Mouse (Mus musculus) neural tube, embryonic 13.5 days (tissue): ENCODE results near the gene Gemin6. TPM values are rescaled to one million over a fixed set of nuclear protein-coding genes. Genes with fewer than 3 reads are reported as not detected.
"Not testable (repeated sequence)": the region's sequence is repeated elsewhere in the genome, so short reads cannot be mapped to it uniquely, and the experiment has no call there.

Experiments
- ATAC-seq: fragments of 200-750 bp; cut with Nextera tagmentation; 2 replicates; pipeline ENCODE4 v1.8.0; 2017; ENCODE audit warnings: low read depth, mild to moderate bottlenecking, moderate TSS enrichment, moderate library complexity
- H3K27ac ChIP-seq: fragments of 300-500 bp; sonication (generic); replicated peaks from 2 replicates; pipeline ENCODE4 v1.5.1; 2015; ENCODE audit warnings: moderate library complexity, mild to moderate bottlenecking, inconsistent platforms
- H3K27me3 ChIP-seq: fragments of 300-500 bp; sonication (generic); 2 replicates; pipeline ENCODE4 v1.6.1; 2015; ENCODE audit warnings: mild to moderate bottlenecking, inconsistent platforms
- H3K36me3 ChIP-seq: fragments of 300-500 bp; sonication (generic); 2 replicates; pipeline ENCODE4 v1.6.1; 2015; ENCODE audit warnings: mild to moderate bottlenecking, inconsistent platforms
- H3K4me1 ChIP-seq: fragments of 300-500 bp; sonication (generic); replicated peaks from 2 replicates; pipeline ENCODE4 v1.6.1; 2015; ENCODE audit warnings: inconsistent platforms
- H3K4me2 ChIP-seq: fragments of 300-500 bp; sonication (generic); 2 replicates; pipeline ENCODE4 v1.6.1; 2015; ENCODE audit warnings: inconsistent platforms, mild to moderate bottlenecking, moderate library complexity
- H3K4me3 ChIP-seq: fragments of 300-500 bp; sonication (generic); 2 replicates; pipeline ENCODE4 v1.5.1; 2015; ENCODE audit warnings: mild to moderate bottlenecking, inconsistent platforms
- H3K9ac ChIP-seq: fragments of 300-500 bp; sonication (generic); 2 replicates; pipeline ENCODE4 v1.6.1; 2015; ENCODE audit warnings: moderate library complexity, mild to moderate bottlenecking, inconsistent platforms
- H3K9me3 ChIP-seq: fragments of 300-500 bp; sonication (generic); 2 replicates; pipeline ENCODE4 v1.6.1; 2016; ENCODE audit warnings: inconsistent platforms
- WGBS: fragments of 180-500 bp; shearing (Covaris S2); methylation state at CpG from one replicate; pipeline ENCODE4 v1.1.7; 2015; 5-methylcytosine and 5-hydroxymethylcytosine counted together
- polyA plus RNA-seq: library from polyadenylated mRNA; unstranded; fragments of >200 nt; fragmentation: Nextera tagmentation; extraction: Ambion mirVana; gene quantifications from 2 replicates; pipeline ENCODE4 v1.2.1, GENCODE M21; 2015

Gemin6 gene
- polyA plus RNA-seq: 21.5 and 23.7 TPM in 2 replicates

DNA sequence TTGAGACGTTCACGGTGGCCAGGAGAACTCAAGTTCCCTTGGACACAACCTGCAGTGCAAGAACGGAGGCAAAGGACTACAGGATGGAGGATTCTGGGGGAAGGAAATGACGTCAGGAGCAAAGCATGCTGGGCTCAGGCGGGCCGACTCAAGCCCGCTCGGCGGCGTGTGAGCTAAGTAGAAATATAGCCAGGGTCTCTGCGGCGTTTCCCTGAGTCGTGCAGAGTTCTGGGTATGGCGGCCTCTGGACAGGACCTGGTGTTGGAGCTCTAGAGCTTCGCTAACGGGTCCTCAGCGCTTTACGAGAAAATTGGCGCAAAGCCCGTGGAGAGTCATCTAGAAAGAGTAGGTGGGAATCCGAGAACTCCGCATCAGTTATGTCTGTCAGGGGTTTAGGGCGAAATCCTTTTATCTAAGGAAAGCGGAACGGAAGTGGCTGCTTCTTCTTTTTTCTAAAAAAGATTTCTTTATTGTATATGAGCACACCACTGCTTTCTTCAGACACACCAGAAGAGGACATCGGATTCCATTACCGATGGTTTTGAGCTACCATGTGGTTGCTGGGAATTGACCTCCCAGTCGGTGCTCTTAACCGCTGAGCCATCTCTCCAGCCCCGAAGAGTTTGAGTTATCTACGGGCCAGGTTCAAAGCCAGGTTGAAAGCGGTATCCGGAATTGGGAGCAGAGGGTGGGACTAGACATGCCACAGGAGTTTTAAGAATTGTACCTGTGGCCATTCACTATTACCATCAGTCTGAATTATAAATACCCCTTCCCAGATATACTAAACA is at the start of gene Gemin6:
TSS of gene Gemin6 (plus strand) at position 116 of the 791 bp plus-strand sequence.
- H3K4me1 ChIP-seq: peaks cover 13% of the 10 kb centered on the region
- peak; percentile 98 for ATAC-seq
- H3K4me2 ChIP-seq: peak within 1 kb of the TSS; percentile 61
- H3K9ac ChIP-seq: peak within 1 kb of the TSS; percentile 73
- no peaks in the 10 kb centered on the region for H3K9me3 ChIP-seq
- H3K4me3 ChIP-seq: peak within 1 kb of the TSS; percentile 56
- under 1% methylated on average over 33 of the region's 33 CpGs for WGBS
- H3K27me3 ChIP-seq: no peaks in the 10 kb centered on the region
- H3K27ac ChIP-seq: peak within 1 kb of the TSS; percentile 81
- no peaks in the 10 kb centered on the region for H3K36me3 ChIP-seq

DNA sequence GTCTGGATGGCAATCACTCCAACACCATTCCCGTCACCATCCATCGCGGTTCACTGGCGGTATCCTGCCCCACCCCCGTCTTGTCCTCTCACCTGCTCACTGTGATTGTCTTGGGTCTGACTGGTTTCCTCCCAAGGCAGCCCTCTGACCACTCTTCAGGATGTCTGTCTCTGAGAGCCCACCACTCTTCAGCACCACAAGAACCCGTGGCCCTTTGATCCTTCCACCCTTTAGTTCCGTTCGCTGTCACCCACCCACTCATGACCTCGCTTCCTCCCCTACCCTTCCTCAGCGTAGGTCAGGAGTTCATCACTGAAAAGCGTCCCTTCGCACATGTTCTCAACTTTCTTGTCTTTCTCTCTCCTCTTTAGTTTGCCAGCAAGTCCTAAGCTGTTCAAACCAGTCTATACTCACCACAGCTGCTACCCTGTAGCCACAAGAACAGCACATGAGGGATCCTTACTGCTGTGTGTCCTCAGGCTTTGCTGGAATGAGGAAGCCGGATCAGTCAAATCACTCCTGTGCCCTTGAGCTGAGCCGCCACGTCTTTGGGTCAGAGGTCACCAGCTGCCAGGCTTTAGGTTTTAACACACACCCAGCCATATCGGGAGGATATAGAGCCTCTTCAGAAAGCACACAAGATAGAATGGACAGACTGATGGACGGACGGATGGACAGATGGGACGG is 49.4 kb upstream of the Gemin6 start:
- Histone ChIP-seq H3K27me3 (no peaks in the 10 kb centered on the region), H3K4me1 (no peaks in the 10 kb centered on the region), H3K36me3 (no peaks in the 10 kb centered on the region), H3K27ac (no peak overlapping the region), H3K4me2 (no peak overlapping the region), H3K9ac (no peak overlapping the region), H3K9me3 (no peaks in the 10 kb centered on the region), H3K4me3 (no peak overlapping the region)
- no peak for ATAC-seq
- 81% methylated on average over 19 of the region's 19 CpGs for WGBS

DNA sequence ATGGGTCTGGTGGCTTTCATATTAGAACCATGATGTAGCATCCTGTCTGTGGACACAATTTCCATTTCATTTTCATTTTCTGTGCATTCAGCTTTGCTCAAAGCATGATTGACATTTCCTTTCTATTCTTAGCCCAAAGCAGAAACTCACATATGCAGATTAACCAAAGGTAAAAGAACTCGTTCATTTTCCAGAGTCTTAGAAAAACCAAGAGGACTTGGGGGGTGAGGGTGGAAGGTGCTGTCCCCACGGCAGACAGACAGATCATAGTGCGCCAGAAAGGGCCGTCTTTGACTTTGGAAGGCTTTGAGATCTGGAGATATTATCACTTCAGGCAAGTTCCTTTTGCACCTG is 48.9 kb upstream of the Gemin6 start:
- no peaks in the 10 kb centered on the region for H3K36me3 ChIP-seq
- no peak overlapping the region for H3K4me3 ChIP-seq
- no peak overlapping the region for H3K9ac ChIP-seq
- no peaks in the 10 kb centered on the region for H3K9me3 ChIP-seq
- no peak overlapping the region for H3K4me2 ChIP-seq
- H3K27ac ChIP-seq: no peak overlapping the region
- no peaks in the 10 kb centered on the region for H3K27me3 ChIP-seq
- ATAC-seq: no peak
- WGBS: 85% methylated on average over 4 of the region's 4 CpGs
- no peaks in the 10 kb centered on the region for H3K4me1 ChIP-seq

DNA sequence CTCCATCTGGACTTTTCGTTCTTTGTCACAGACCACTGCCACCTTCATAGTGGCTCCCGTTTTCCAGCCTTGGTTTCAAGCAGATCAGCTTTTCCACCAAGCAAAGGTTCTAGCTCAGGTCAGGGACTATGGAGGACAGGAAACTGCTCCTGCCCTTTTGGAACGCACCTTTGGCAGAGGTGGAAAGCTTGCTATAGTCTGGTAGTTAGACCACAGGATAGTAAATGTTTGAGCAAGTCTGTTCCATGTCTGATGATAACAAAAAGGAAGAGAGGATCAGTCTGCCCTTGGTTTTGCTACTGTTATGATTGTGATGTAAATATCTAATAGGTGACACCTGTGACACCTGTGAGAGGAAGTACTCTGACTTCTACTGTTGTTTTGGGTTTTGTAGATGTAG is 48.3 kb upstream of the Gemin6 start:
- H3K4me1 ChIP-seq: no peaks in the 10 kb centered on the region
- H3K4me2 ChIP-seq: no peak overlapping the region
- H3K9me3 ChIP-seq: no peaks in the 10 kb centered on the region
- no peak overlapping the region for H3K27ac ChIP-seq
- H3K4me3 ChIP-seq: no peak overlapping the region
- WGBS: 86% methylated on average over 3 of the region's 3 CpGs
- no peak for ATAC-seq
- H3K27me3 ChIP-seq: no peaks in the 10 kb centered on the region
- H3K9ac ChIP-seq: no peak overlapping the region
- no peaks in the 10 kb centered on the region for H3K36me3 ChIP-seq

DNA sequence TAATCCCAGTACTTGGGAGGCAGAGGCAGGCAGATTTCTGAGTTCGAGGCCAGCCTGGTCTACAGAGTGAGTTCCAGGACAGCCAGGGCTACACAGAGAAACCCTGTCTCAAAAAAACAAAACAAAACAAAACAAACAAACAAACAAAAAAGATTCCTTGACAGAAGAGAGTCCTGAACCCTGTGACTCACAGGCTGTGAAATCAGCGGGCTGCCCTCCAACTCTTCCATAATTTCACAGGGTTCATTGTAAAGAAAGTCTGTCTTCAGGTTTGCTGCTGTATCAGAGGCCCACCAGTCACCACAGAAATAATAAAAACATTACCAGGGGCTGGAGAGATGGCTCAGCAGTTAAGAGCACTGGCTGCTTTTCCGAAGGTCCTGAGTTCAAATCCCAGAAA is 45.4 kb upstream of the Gemin6 start:
- 88% methylated on average over 3 of the region's 3 CpGs for whole genome bisulfite sequencing

DNA sequence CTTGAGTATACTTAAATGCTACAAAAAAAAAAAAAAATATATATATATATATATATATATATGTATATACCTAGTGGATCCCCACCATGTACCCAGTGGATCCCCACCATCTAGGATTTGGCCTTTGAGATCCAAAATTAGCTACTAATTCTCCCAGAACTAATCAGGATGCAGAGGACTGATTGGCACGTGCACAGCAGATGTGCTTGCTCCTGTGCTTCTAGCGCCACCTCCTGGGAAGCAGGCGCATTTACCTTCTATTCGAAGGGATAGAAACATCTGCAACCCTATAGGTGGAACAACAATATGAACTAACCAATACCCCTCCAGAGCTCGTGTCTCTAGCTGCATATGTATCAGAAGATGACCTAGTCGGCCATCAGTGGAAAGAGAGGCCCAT is 44.3 kb upstream of the Gemin6 start:
- 0% methylated on average over 6 of the region's 6 CpGs for WGBS
- no peaks in the 10 kb centered on the region for H3K36me3 ChIP-seq
- H3K9me3 ChIP-seq: no peaks in the 10 kb centered on the region
- peak; percentile 88 for ATAC-seq
- no peak overlapping the region for H3K9ac ChIP-seq
- no peaks in the 10 kb centered on the region for H3K27me3 ChIP-seq
- no peak overlapping the region for H3K27ac ChIP-seq
- no peak overlapping the region for H3K4me2 ChIP-seq
- H3K4me3 ChIP-seq: no peak overlapping the region
- no peaks in the 10 kb centered on the region for H3K4me1 ChIP-seq

More for the DNA sequence above, 45.4 kb upstream of the Gemin6 start:
- not testable (repeated sequence) for H3K9me3 ChIP-seq, H3K4me2 ChIP-seq, H3K27ac ChIP-seq, ATAC-seq, H3K27me3 ChIP-seq, H3K4me1 ChIP-seq, H3K4me3 ChIP-seq, H3K36me3 ChIP-seq, H3K9ac ChIP-seq

DNA sequence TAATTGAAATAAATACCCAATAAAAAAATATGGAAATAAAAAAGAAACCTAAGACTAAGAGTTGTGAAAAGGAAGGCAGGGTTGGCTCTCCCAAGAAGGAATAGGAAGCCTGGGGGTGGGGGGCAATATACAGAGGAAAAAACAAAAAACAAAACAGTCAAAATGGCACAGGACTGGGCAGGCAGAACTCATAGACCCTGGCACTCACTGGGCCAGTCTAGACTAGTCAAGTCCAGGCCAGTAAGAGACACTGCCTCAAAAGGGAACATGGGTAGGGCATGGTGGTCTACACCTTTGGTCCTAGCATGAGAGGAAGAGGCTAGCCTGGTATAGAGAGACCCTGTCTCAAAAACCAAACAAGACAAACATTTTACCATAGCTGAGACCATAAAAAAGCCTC is 43.8 kb upstream of the Gemin6 start:
- Histone ChIP-seq H3K4me3 (no peak overlapping the region), H3K4me1 (no peaks in the 10 kb centered on the region), H3K9me3 (no peaks in the 10 kb centered on the region), H3K36me3 (no peaks in the 10 kb centered on the region), H3K27me3 (no peaks in the 10 kb centered on the region), H3K9ac (no peak overlapping the region), H3K27ac (no peak overlapping the region), H3K4me2 (no peak overlapping the region)
- ATAC-seq: peak; percentile 87

DNA sequence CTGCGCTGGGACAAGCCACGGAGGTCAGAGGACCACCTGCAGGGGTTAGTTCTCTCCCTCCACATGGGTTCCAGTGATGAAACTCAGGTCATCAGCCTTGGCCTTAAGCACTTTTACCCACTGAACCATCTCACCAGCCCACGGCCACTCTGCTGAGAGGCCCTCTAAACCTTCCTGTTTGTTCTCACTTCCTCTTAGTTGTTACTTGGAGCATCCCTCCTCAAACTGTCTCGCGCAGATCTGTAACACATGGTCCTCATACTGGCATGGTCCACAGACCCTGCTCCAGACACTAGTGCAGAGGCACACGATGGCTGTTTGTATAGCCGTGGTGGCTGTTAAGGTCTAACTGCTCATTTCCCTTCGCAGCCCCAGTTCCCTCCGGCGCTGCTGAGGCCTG is 40.6 kb upstream of the Gemin6 start:
- H3K27ac ChIP-seq: no peak overlapping the region
- no peaks in the 10 kb centered on the region for H3K4me1 ChIP-seq
- no peaks in the 10 kb centered on the region for H3K9me3 ChIP-seq
- H3K4me3 ChIP-seq: no peak overlapping the region
- no peaks in the 10 kb centered on the region for H3K36me3 ChIP-seq
- H3K4me2 ChIP-seq: no peak overlapping the region
- H3K9ac ChIP-seq: no peak overlapping the region
- H3K27me3 ChIP-seq: no peaks in the 10 kb centered on the region
- 79% methylated on average over 10 of the region's 10 CpGs for WGBS
- no peak for ATAC-seq

DNA sequence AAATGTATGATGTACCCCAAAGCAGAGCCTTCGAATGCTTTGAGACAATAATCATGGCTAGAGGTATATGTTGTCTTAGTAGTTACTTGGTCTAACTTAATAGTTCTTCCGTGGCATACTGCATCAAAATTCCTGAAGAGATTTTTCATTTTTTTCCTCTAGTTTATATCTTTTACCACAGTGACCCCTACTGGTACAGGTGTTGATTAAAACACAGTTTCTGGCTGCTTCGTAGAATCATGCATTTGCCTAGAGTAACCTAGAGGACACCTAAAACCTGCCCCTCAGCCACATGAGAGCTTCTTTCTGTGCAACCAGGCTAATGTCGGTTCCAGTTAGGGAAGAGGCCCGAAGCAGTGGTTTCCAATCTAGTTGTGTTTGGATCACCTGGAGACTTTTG is 31.2 kb upstream of the Gemin6 start:
- no peak overlapping the region for H3K4me3 ChIP-seq
- H3K9me3 ChIP-seq: no peaks in the 10 kb centered on the region
- no peak overlapping the region for H3K4me2 ChIP-seq
- no peak for ATAC-seq
- H3K4me1 ChIP-seq: no peaks in the 10 kb centered on the region
- no peak overlapping the region for H3K9ac ChIP-seq
- 69% methylated on average over 5 of the region's 5 CpGs for WGBS
- H3K27ac ChIP-seq: no peak overlapping the region
- H3K27me3 ChIP-seq: no peaks in the 10 kb centered on the region
- H3K36me3 ChIP-seq: peaks cover 37% of the 10 kb centered on the region

DNA sequence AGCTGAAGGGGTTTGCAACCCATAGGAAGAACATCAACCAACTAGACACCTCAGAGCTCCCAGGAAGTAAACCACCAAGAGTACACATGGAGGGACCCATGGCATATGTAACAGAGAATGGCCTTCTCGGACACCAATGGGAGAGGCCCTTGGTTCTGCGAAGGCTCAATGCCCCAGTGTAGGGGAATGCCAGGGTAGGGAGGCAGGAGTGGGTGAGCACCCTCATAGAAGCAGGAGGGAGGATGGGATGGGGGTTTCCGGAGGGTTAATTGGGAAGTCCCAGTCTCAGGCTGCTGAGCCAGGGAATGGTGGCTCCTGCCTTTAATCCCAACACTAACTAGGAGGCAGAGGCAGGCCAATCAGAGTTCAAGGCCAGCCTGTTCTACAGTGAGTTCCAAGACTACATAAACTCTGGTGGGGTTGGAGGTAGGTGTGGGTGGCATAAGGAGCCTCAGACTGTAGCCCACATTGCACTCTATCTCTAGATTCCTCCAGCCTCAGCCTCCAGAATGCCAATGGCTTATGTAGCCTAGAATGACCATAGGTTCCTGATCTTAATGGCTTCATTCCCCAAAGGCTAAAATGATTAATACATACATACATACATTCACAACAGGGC is 25.0 kb upstream of the Gemin6 start:
- peak; percentile 42; the same call in 1 of the 2 replicates for ATAC-seq

DNA sequence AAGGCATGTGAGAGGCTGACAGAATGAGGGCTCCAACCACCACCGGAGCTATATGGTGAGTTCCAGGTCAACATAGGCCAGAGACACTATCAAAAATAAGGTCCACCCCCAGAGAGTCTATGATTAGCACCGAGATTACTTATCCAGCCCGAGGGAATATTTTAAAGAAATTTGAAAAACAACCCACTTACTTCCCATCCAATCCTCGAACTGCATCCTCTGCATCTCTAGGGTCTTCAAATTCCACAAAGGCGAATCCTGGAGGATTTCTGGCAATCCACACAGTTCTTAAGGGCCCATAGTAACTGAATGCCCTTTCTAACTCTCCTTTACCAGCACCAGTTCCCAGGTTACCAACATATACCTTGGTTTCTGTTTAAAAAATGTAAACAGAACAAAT is 18.6 kb upstream of the Gemin6 start:
- H3K36me3 ChIP-seq: peaks cover 38% of the 10 kb centered on the region
- peak overlapping the region; percentile 93 for H3K4me3 ChIP-seq
- no peaks in the 10 kb centered on the region for H3K9me3 ChIP-seq
- peak overlapping the region; percentile 99 for H3K27ac ChIP-seq
- no peaks in the 10 kb centered on the region for H3K27me3 ChIP-seq
- peaks cover 34% of the 10 kb centered on the region for H3K4me1 ChIP-seq
- peak overlapping the region; percentile 91 for H3K4me2 ChIP-seq
- ATAC-seq: no peak
- WGBS: 34% methylated on average over 5 of the region's 5 CpGs
- H3K9ac ChIP-seq: peak overlapping the region; percentile 98

More for the DNA sequence above, 25.0 kb upstream of the Gemin6 start:
- no peaks in the 10 kb centered on the region for H3K27me3 ChIP-seq
- WGBS: 84% methylated on average over 3 of the region's 3 CpGs
- peaks cover 13% of the 10 kb centered on the region for H3K4me1 ChIP-seq
- no peak overlapping the region for H3K27ac ChIP-seq
- peaks cover 85% of the 10 kb centered on the region for H3K36me3 ChIP-seq
- H3K9ac ChIP-seq: no peak overlapping the region
- H3K4me3 ChIP-seq: no peak overlapping the region
- H3K4me2 ChIP-seq: no peak overlapping the region
- no peaks in the 10 kb centered on the region for H3K9me3 ChIP-seq

DNA sequence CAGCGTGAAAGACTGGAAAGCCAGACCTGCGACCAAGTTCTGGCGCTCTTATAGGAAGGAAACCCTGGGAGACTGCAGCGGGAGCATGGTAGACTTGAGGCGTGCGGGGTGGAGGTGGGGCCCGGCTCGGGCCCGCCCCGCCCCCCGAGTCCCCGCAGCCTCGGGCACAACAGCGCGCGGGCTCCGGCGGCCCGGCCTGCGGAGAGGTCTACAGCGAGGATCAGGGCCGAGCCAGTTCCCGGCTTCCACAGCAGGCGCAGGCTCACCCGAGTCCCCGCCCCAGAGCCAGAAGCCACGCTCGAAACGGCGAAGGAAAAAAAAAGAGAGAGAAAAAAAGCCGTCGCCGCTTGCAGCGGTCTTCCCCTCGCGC is 18.0 kb upstream of the Gemin6 start:
- peak overlapping the region; percentile 98 for H3K9ac ChIP-seq
- peak overlapping the region; percentile 91 for H3K4me2 ChIP-seq
- H3K4me1 ChIP-seq: peaks cover 34% of the 10 kb centered on the region
- ATAC-seq: peak; percentile 69
- no peaks in the 10 kb centered on the region for H3K27me3 ChIP-seq
- peak overlapping the region; percentile 99 for H3K27ac ChIP-seq
- H3K4me3 ChIP-seq: peak overlapping the region; percentile 93
- H3K36me3 ChIP-seq: peaks cover 34% of the 10 kb centered on the region
- 2% methylated on average over 36 of the region's 36 CpGs for WGBS
- H3K9me3 ChIP-seq: no peaks in the 10 kb centered on the region
